14 mouse cellular contexts compared by ENCODE assay signal in the genomic region with DNA sequence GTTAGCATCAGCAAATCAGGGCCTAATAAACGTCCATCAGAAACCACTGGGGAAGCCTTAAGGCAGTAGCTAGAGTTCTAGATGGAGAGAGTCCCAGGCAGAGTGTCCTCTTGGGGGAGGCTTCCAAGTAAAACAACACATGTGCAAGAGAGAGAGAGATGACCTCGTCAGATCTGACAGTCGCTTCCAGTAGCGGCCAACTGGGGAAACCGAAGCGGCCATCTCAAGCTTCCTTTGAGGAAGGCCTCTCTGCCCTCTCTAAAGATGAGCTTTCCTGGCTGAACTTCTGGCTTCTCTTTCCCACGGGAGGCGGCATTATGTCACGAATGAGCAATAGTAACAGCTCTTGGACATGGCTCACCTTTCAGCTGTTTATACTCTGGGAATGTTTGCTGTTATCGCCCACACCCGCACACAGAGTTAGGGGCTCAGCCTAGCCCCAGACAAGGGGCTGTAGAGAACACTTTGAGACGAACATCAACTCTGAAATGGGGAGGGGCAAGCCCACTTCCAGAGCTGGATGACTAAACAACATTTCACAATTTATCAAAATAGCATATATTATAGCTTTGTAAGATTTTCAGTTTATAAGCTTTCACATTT.
DNase-seq lines count a peak whose midpoint lies in the region; ATAC-seq and TF ChIP-seq lines count a peak whose summit lies in the region.
"Had no signal": no experiment of that assay in that cellular context is flagged by ENCODE, and none has a peak within 500 bp of the region (broad histone marks: within the 10 kb centered on the region; RNA-seq: fewer than 3 reads in every experiment).

No protein-coding gene starts in this region.

- peak; percentile 36 for DNase-seq in embryonic facial prominence, embryonic 14.5 days (ENCODE audit: low spot score)
- DNase-seq in embryonic facial prominence, embryonic 10.5 days (ENCODE audit: low spot score) = no peak
- DNase-seq in 3T3-L1 (ENCODE audit: low read depth, low spot score) = peak; percentile 27
- peak; percentile 61 for DNase-seq in gastrocnemius, postnatal 14 days
- DNase-seq in kidney, adult 2 months = peak; percentile 46
- no peak for DNase-seq in thymus, adult 2 months
- DNase-seq in left cerebral cortex, adult 11 months (ENCODE audit: low spot score) = no peak
- DNase-seq in forebrain, postnatal 0 days = no peak
- DNase-seq: lung, postnatal 14 days; right cerebral cortex, postnatal 4 days had no signal

- no peak overlapping the region for H3K4me3 ChIP-seq in embryonic facial prominence, embryonic 14.5 days (ENCODE audit: low read depth, low read length)
- no peak overlapping the region for H3K4me3 ChIP-seq in embryonic facial prominence, embryonic 10.5 days
- H3K4me3 ChIP-seq in kidney, adult 2 months (ENCODE audit: insufficient read depth, low read depth, low read length) = no peak overlapping the region
- no peak overlapping the region for H3K4me3 ChIP-seq in thymus, adult 2 months (ENCODE audit: control insufficient read depth, insufficient read depth, low read length)
- no peak overlapping the region for H3K4me3 ChIP-seq in forebrain, postnatal 0 days (ENCODE audit: low read depth, low read length)
- H3K4me3 ChIP-seq: limb, embryonic 12.5 days; neural tube, embryonic 15.5 days had no signal

- no peak for TF ChIP-seq CTCF in kidney, adult 2 months (conservative IDR thresholded peaks at IDR 0.05; ENCODE audit: insufficient read depth, insufficient read length, low read depth, low read length)
- TF ChIP-seq CTCF in thymus, adult 2 months (IDR thresholded peaks at IDR 0.05; ENCODE audit: borderline replicate concordance, control insufficient read depth, extremely low read depth, insufficient read depth, low read length, poor library complexity) = no peak
- no peak for TF ChIP-seq CTCF in forebrain, postnatal 0 days (IDR thresholded peaks at IDR 0.05; ENCODE audit: low read depth)

- TF ChIP-seq POLR2A in kidney, adult 2 months (IDR thresholded peaks at IDR 0.05; ENCODE audit: low read depth, low read length) = no peak
- TF ChIP-seq POLR2A in thymus, adult 2 months (IDR thresholded peaks at IDR 0.05; ENCODE audit: control insufficient read depth, extremely low read depth, insufficient read depth, low read length, poor library complexity) = no peak

- no peaks in the 10 kb centered on the region for H3K4me1 ChIP-seq in embryonic facial prominence, embryonic 14.5 days (ENCODE audit: control insufficient read depth, insufficient read depth, low read length)
- H3K4me1 ChIP-seq in embryonic facial prominence, embryonic 10.5 days = no peaks in the 10 kb centered on the region
- no peaks in the 10 kb centered on the region for H3K4me1 ChIP-seq in kidney, adult 2 months (ENCODE audit: control insufficient read depth, insufficient read depth, low read length)
- no peaks in the 10 kb centered on the region for H3K4me1 ChIP-seq in thymus, adult 2 months (replicated peaks; ENCODE audit: control insufficient read depth, insufficient read depth, low read length)
- H3K4me1 ChIP-seq in forebrain, postnatal 0 days (ENCODE audit: insufficient read depth) = no peaks in the 10 kb centered on the region
- H3K4me1 ChIP-seq: limb, embryonic 12.5 days; neural tube, embryonic 15.5 days had no signal

- intact Hi-C loops in gastrocnemius, postnatal 14 days (cut with DNase I; ENCODE audit: low total_unique reads) = no loop called here

- no peaks in the 10 kb centered on the region for H3K36me3 ChIP-seq in embryonic facial prominence, embryonic 14.5 days (ENCODE audit: control insufficient read depth, insufficient read depth, low read length)
- H3K36me3 ChIP-seq in embryonic facial prominence, embryonic 10.5 days (replicated peaks) = no peaks in the 10 kb centered on the region
- H3K36me3 ChIP-seq in kidney, adult 2 months (ENCODE audit: control insufficient read depth, insufficient read depth, low read length) = no peaks in the 10 kb centered on the region
- no peaks in the 10 kb centered on the region for H3K36me3 ChIP-seq in thymus, adult 2 months (ENCODE audit: control insufficient read depth, insufficient read depth, low read length)
- H3K36me3 ChIP-seq in forebrain, postnatal 0 days (ENCODE audit: insufficient read depth) = no peaks in the 10 kb centered on the region
- H3K36me3 ChIP-seq: limb, embryonic 12.5 days; neural tube, embryonic 15.5 days had no signal

- ATAC-seq in embryonic facial prominence, embryonic 14.5 days (ENCODE audit: low read depth) = no peak
- no peak for ATAC-seq in forebrain, postnatal 0 days
- ATAC-seq: midbrain, embryonic 16.5 days had no signal

- WGBS in embryonic facial prominence, embryonic 14.5 days = 59% methylated on average over 12 of the region's 12 CpGs
- 70% methylated on average over 12 of the region's 12 CpGs for WGBS in embryonic facial prominence, embryonic 10.5 days
- 28% methylated on average over 12 of the region's 12 CpGs for WGBS in kidney, adult 2 months
- WGBS in thymus, adult 2 months = 93% methylated on average over 12 of the region's 12 CpGs
- WGBS in forebrain, postnatal 0 days = 87% methylated on average over 12 of the region's 12 CpGs

- no peak overlapping the region for H3K27ac ChIP-seq in embryonic facial prominence, embryonic 14.5 days (replicated peaks; ENCODE audit: low read depth, low read length)
- H3K27ac ChIP-seq in embryonic facial prominence, embryonic 10.5 days (replicated peaks) = no peak overlapping the region
- no peak overlapping the region for H3K27ac ChIP-seq in kidney, adult 2 months (ENCODE audit: insufficient read depth, low read depth, low read length)
- no peak overlapping the region for H3K27ac ChIP-seq in thymus, adult 2 months (ENCODE audit: control insufficient read depth, insufficient read depth, low read length)
- H3K27ac ChIP-seq in forebrain, postnatal 0 days (ENCODE audit: low read depth, low read length) = no peak overlapping the region
- H3K27ac ChIP-seq: limb, embryonic 12.5 days; neural tube, embryonic 15.5 days; stomach, postnatal 0 days had no signal

- H3K27me3 ChIP-seq in embryonic facial prominence, embryonic 14.5 days (replicated peaks; ENCODE audit: control insufficient read depth, insufficient read depth, low read length) = no peaks in the 10 kb centered on the region
- H3K27me3 ChIP-seq in embryonic facial prominence, embryonic 10.5 days (replicated peaks; ENCODE audit: low read depth, poor library complexity, severe bottlenecking) = no peaks in the 10 kb centered on the region
- H3K27me3 ChIP-seq in kidney, adult 2 months (replicated peaks; ENCODE audit: control insufficient read depth, insufficient read depth, low read length) = no peaks in the 10 kb centered on the region
- no peaks in the 10 kb centered on the region for H3K27me3 ChIP-seq in thymus, adult 2 months (ENCODE audit: control insufficient read depth, insufficient read depth, low read length)
- no peaks in the 10 kb centered on the region for H3K27me3 ChIP-seq in forebrain, postnatal 0 days (ENCODE audit: insufficient read depth, low read length)
- H3K27me3 ChIP-seq: limb, embryonic 12.5 days; neural tube, embryonic 15.5 days had no signal

- no peak overlapping the region for H3K9ac ChIP-seq in embryonic facial prominence, embryonic 14.5 days (ENCODE audit: low read depth, low read length)
- H3K9ac ChIP-seq in forebrain, postnatal 0 days = no peak overlapping the region
- H3K9ac ChIP-seq: limb, embryonic 12.5 days; neural tube, embryonic 15.5 days had no signal

- no peaks in the 10 kb centered on the region for H3K9me3 ChIP-seq in embryonic facial prominence, embryonic 14.5 days (ENCODE audit: control insufficient read depth, low read length)
- H3K9me3 ChIP-seq in embryonic facial prominence, embryonic 10.5 days = no peaks in the 10 kb centered on the region
- no peaks in the 10 kb centered on the region for H3K9me3 ChIP-seq in forebrain, postnatal 0 days (ENCODE audit: low read length)
- H3K9me3 ChIP-seq: limb, embryonic 12.5 days; neural tube, embryonic 15.5 days had no signal

- H3K4me2 ChIP-seq in embryonic facial prominence, embryonic 14.5 days (ENCODE audit: low read depth, low read length) = no peak overlapping the region
- no peak overlapping the region for H3K4me2 ChIP-seq in forebrain, postnatal 0 days (ENCODE audit: low read depth)
- H3K4me2 ChIP-seq: limb, embryonic 12.5 days; neural tube, embryonic 15.5 days had no signal

Comparison
In these comparisons a context has a peak if more than half of its experiments do, and no peak if none do; other contexts are left out.
1. DNase-seq: peak in embryonic facial prominence, embryonic 14.5 days (single experiment), 3T3-L1 (single experiment), gastrocnemius, postnatal 14 days (single experiment) and kidney, adult 2 months (single experiment); none in embryonic facial prominence, embryonic 10.5 days (single experiment), thymus, adult 2 months (single experiment), left cerebral cortex, adult 11 months (single experiment) and forebrain, postnatal 0 days (single experiment).